Mouse (Mus musculus): ENCODE measurements at regions not wholly inside any gene's neighbourhood (a gene's known extent, or its start where the extent isn't known, plus 50 kb on each side); places are given as distances from the start of the nearest gene placed in this dataset.

DNA sequence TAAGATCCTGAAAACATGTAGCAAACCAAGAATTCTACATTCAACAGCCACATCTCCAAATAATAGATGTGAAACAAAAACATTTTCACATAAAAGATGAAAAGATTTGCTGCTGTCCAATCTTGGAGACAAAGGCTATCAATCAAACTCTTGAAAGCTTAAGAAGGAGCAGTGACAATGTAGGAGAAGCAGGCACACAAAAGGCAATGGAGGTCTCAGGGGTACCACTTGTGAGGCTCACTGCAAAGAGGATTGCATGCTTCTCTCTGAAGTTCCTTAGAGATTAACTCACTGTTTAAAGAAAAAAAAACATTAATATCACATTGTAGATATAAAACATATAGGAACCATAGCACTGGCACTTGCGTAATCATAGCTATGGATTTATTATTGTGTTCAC, 241.2 kb upstream of the Cntn5 start:
- TF ChIP-seq CTCF (IDR thresholded peaks at IDR 0.05; ENCODE audit: low read depth, low read length) (no peak), GATA1 (IDR thresholded peaks at IDR 0.05; ENCODE audit: borderline replicate concordance, low read length) (no peak)

Data from G1E (cell line).